Mouse (Mus musculus) CD4-positive, CD25-positive, alpha-beta regulatory T cell, adult 4 months (primary cell): ENCODE results near the gene Vkorc1l1. TPM values are rescaled to one million over a fixed set of nuclear protein-coding genes. Genes with fewer than 3 reads are reported as not detected.

Experiments used
- polyA plus RNA-seq, 2 experiments: library from polyadenylated mRNA; unstranded; fragments of 100-300 nt; shearing (Covaris generic); gene quantifications; one replicate each; pipeline ENCODE4 v1.2.1; 2017

The Vkorc1l1 gene
- polyA plus RNA-seq, 2 experiments from 2014 or later: 5.0 to 6.2 TPM

Other genes with a start within 250 kb of the Vkorc1l1 start
- gene Sept14, start 233.5 kb upstream of the Vkorc1l1 start, polyA plus RNA-seq: not detected
- 100 to 1,000 TPM; 104 to 138 TPM for gene Mrps17, start 226.5 kb upstream of the Vkorc1l1 start, polyA plus RNA-seq
- gene Nipsnap2, start 216.9 kb upstream of the Vkorc1l1 start, polyA plus RNA-seq: 10 to 100 TPM; 64.4 to 83.3 TPM
- 10 to 100 TPM; 46.4 to 64.2 TPM for gene Psph, start 154.5 kb upstream of the Vkorc1l1 start, polyA plus RNA-seq
- 10 to 100 TPM; 24.8 to 36.4 TPM for gene Sumf2, start 95.0 kb upstream of the Vkorc1l1 start, polyA plus RNA-seq
- gene Chchd2, start 54.5 kb upstream of the Vkorc1l1 start, polyA plus RNA-seq: 100 to 1,000 TPM; 270 to 346 TPM
- gene Zbed5, start 46.2 kb upstream of the Vkorc1l1 start, polyA plus RNA-seq: 1 to 10 TPM in 1 of 2 experiments, under 1 TPM in 1; 0.78 to 1.7 TPM
- under 1 TPM; 0.33 to 0.67 TPM for gene Phkg1, start 43.4 kb upstream of the Vkorc1l1 start, polyA plus RNA-seq
- gene Nupr1l, start 33.4 kb upstream of the Vkorc1l1 start, polyA plus RNA-seq: under 1 TPM in 1 of 2 experiments, not detected in 1; 0.51 TPM
- gene Gusb, start 61.1 kb downstream of the Vkorc1l1 start, polyA plus RNA-seq: 10 to 100 TPM; 49.4 to 60.6 TPM
- gene Asl, start 87.3 kb downstream of the Vkorc1l1 start, polyA plus RNA-seq: 100 to 1,000 TPM; 102 to 103 TPM
- gene Crcp, start 87.3 kb downstream of the Vkorc1l1 start, polyA plus RNA-seq: 10 to 100 TPM; 60.0 to 75.7 TPM
- 1 to 10 TPM; 1.8 to 3.6 TPM for gene Tpst1, start 131.4 kb downstream of the Vkorc1l1 start, polyA plus RNA-seq
- gene Kctd7, start 202.9 kb downstream of the Vkorc1l1 start, polyA plus RNA-seq: 1 to 10 TPM; 2.2 to 2.8 TPM
- gene Rabgef1, start 229.8 kb downstream of the Vkorc1l1 start, polyA plus RNA-seq: 10 to 100 TPM; 32.1 to 43.4 TPM